Mouse (Mus musculus) megakaryocyte, embryonic 14.5 days (primary cell): Measurements from ENCODE around the gene Zfp9. TPM values are rescaled to one million over a fixed set of nuclear protein-coding genes. Genes with fewer than 3 reads are reported as not detected.

Source experiments
- H3K27me3 ChIP-seq: replicated peaks from 2 replicates; pipeline ENCODE3; 2012; ENCODE audit warnings: inconsistent platforms
- H3K36me3 ChIP-seq: replicated peaks from 2 replicates; pipeline ENCODE3; 2012; ENCODE audit warnings: low read length, inconsistent platforms, mixed read lengths
- H3K4me1 ChIP-seq: 2 replicates; pipeline ENCODE4 v1.6.1; 2012; ENCODE audit warnings: inconsistent platforms
- H3K4me3 ChIP-seq: replicated peaks from 2 replicates; pipeline ENCODE3; 2012; ENCODE audit warnings: moderate library complexity, mild to moderate bottlenecking, inconsistent platforms
- H3K9me3 ChIP-seq: 2 replicates; pipeline ENCODE4 v1.6.1; 2012; ENCODE audit warnings: inconsistent platforms
- FLI1 ChIP-seq: IDR thresholded peaks from 2 replicates; pipeline ENCODE4 v1.6.1; 2012; ENCODE audit warnings: low read length, inconsistent platforms, mixed read lengths
- GATA1 ChIP-seq: IDR thresholded peaks from 3 replicates; pipeline ENCODE4 v1.6.1; 2012; ENCODE audit warnings: mixed read lengths, low read length, inconsistent platforms, borderline replicate concordance
- polyA plus RNA-seq: library from polyadenylated mRNA; stranded (reverse); fragments of >175 nt; gene quantifications from 2 replicates; pipeline ENCODE4 v1.2.3, GENCODE M21; 2012; ENCODE audit warnings: low replicate concordance; ENCODE audit not compliant: insufficient read depth

The Zfp9 gene
- polyA plus RNA-seq, 1 experiment = 0.06 TPM

GRCm38 (mm10) chr6:118454452-118454851 lies 24.7 kb downstream of the Zfp9 start:
- peak overlapping the region; percentile 98 for H3K4me3 ChIP-seq
- no peaks in the 10 kb centered on the region for H3K36me3 ChIP-seq
- no peak for TF ChIP-seq GATA1
- TF ChIP-seq FLI1 = no peak
- H3K4me1 ChIP-seq = peaks cover 18% of the 10 kb centered on the region
- H3K27me3 ChIP-seq = peaks cover 6% of the 10 kb centered on the region
- no peaks in the 10 kb centered on the region for H3K9me3 ChIP-seq

- Histone ChIP-seq H3K4me3 (no peak overlapping the region), H3K27me3 (no peaks in the 10 kb centered on the region), H3K36me3 (peaks cover 45% of the 10 kb centered on the region), H3K9me3 (peaks cover 14% of the 10 kb centered on the region), H3K4me1 (peaks cover 8% of the 10 kb centered on the region)
- no peak for TF ChIP-seq GATA1
- no peak for TF ChIP-seq FLI1
Observed at GRCm38 (mm10) chr6:118431502-118431901, 47.6 kb downstream of the Zfp9 start.

GRCm38 (mm10) chr6:118426666-118427065 lies 52.5 kb downstream of the Zfp9 start:
- H3K36me3 ChIP-seq = peaks cover 35% of the 10 kb centered on the region
- H3K27me3 ChIP-seq = peaks cover 10% of the 10 kb centered on the region
- peaks cover 9% of the 10 kb centered on the region for H3K4me1 ChIP-seq
- H3K4me3 ChIP-seq = no peak overlapping the region
- H3K9me3 ChIP-seq = peaks cover 14% of the 10 kb centered on the region
- no peak for TF ChIP-seq GATA1
- TF ChIP-seq FLI1 = no peak

GRCm38 (mm10) chr6:118419050-118419920 lies 59.8 kb downstream of the Zfp9 start, which contains the start of gene Bms1:
TSS of gene Bms1 (minus strand) at chr6:118419474.
- Histone ChIP-seq H3K4me3 (peak within 1 kb of the TSS; percentile 99), H3K4me1 (peaks cover 51% of the 10 kb centered on the region), H3K36me3 (peaks cover 41% of the 10 kb centered on the region), H3K9me3 (no peaks in the 10 kb centered on the region), H3K27me3 (peaks cover 4% of the 10 kb centered on the region)
- TF ChIP-seq FLI1 (no peak; the same call in 1 of the 2 replicates), GATA1 (no peak)

Other genes with a start within 250 kb of the Zfp9 start
- gene Bms1, start 59.8 kb downstream of the Zfp9 start, polyA plus RNA-seq = 5.7 and 15.7 TPM in 2 replicates
- gene Zfp248, start 23.8 kb downstream of the Zfp9 start, polyA plus RNA-seq = 0.38 TPM in 1 of 2 replicates, not detected in the other
- 0.12 and 0.30 TPM in 2 replicates for gene Ankrd26, start 82.9 kb upstream of the Zfp9 start, polyA plus RNA-seq